Mouse (Mus musculus): Measurements from ENCODE around the gene Rgl1.

GRCm38 (mm10) chr1:152625651-152626050, 140.5 kb downstream of the Rgl1 start:
- TF ChIP-seq CTCF (conservative IDR thresholded peaks at IDR 0.05; ENCODE audit: low read length) (no peak), POU5F1 (IDR thresholded peaks at IDR 0.05; ENCODE audit: borderline replicate concordance, low read length) (no peak), NANOG (IDR thresholded peaks at IDR 0.05; ENCODE audit: borderline replicate concordance, low read length) (no peak)
